Mouse (Mus musculus) G1E (cell line): Measurements from ENCODE around the gene Tmem88. TPM values are rescaled to one million over a fixed set of nuclear protein-coding genes. Genes with fewer than 3 reads are reported as not detected.

ENCODE experiments used
- ATAC-seq: 2 replicates; pipeline ENCODE4 v1.8.0; 2016; ENCODE audit warnings: mild to moderate bottlenecking; ENCODE audit not compliant: insufficient number of reproducible peaks, poor library complexity, low FRiP score, severe bottlenecking; ENCODE audit errors: extremely low read depth
- DNase-seq: peaks from one replicate; pipeline ENCODE4 v3.0.0; 2012; ENCODE audit warnings: low spot score
- H3K27me3 ChIP-seq: 2 replicates; pipeline ENCODE4 v1.6.1; 2012; ENCODE audit warnings: mild to moderate bottlenecking, low read length, inconsistent platforms; ENCODE audit not compliant: insufficient read depth
- H3K36me3 ChIP-seq: replicated peaks from 2 replicates; pipeline ENCODE3; 2012; ENCODE audit warnings: mild to moderate bottlenecking, inconsistent platforms
- H3K4me1 ChIP-seq: 2 replicates; pipeline ENCODE4 v1.6.1; 2012; ENCODE audit warnings: low read depth, low read length, inconsistent platforms, mixed read lengths; ENCODE audit not compliant: insufficient read depth
- H3K4me3 ChIP-seq: 2 replicates; pipeline ENCODE4 v1.5.1; 2012; ENCODE audit warnings: low read depth, mild to moderate bottlenecking, inconsistent platforms, low read length, moderate library complexity, mixed read lengths
- H3K9me3 ChIP-seq: replicated peaks from 2 replicates; pipeline ENCODE4 v1.6.1; 2012; ENCODE audit warnings: inconsistent platforms
- CTCF ChIP-seq: IDR thresholded peaks from 2 replicates; pipeline ENCODE4 v1.5.1; 2012; ENCODE audit warnings: low read depth, low read length, inconsistent platforms, mixed read lengths
- GATA1 ChIP-seq: IDR thresholded peaks from 2 replicates; pipeline ENCODE4 v1.6.1; 2012; ENCODE audit warnings: borderline replicate concordance, low read length, inconsistent platforms, mixed read lengths
- GATA2 ChIP-seq: IDR thresholded peaks from 2 replicates; pipeline ENCODE4 v1.6.1; 2012; ENCODE audit warnings: low read depth, low read length, inconsistent platforms, borderline replicate concordance
- POLR2AphosphoS5 ChIP-seq: IDR thresholded peaks from 2 replicates; pipeline ENCODE4 v1.6.1; 2012; ENCODE audit warnings: low read depth, low read length, inconsistent platforms; ENCODE audit not compliant: insufficient replicate concordance
- TAL1 ChIP-seq: conservative IDR thresholded peaks from 2 replicates; pipeline ENCODE4 v1.6.1; 2012; ENCODE audit warnings: low read depth, low read length, inconsistent platforms, mixed read lengths
- polyA plus RNA-seq: library from polyadenylated mRNA; stranded (reverse); fragments of >175 nt; gene quantifications from 2 replicates; pipeline ENCODE4 v1.2.3, GENCODE M21; 2012
- total RNA-seq, 2 experiments: library from RNA; stranded (forward) in 1 of 2; stranded (reverse) in 1 of 2; fragments of 200-1000 nt in 1 of 2; fragments of >200 nt in 1 of 2; fragmentation: Nextera tagmentation in 1 of 2; gene quantifications; 2 replicates each; pipeline ENCODE4 v1.2.3; 2014 to 2017

The Tmem88 gene
- total and polyA plus RNA-seq, 3 experiments, result 0.93 to 2.6 (median 2.2) TPM

GRCm38 (mm10) chr11:69388680-69389079 lies 9.4 kb downstream of the Tmem88 start:
- H3K9me3 ChIP-seq, result no peaks in the 10 kb centered on the region
- H3K36me3 ChIP-seq, result peaks cover 20% of the 10 kb centered on the region
- no peaks in the 10 kb centered on the region for H3K27me3 ChIP-seq
- DNase-seq (no peak), ATAC-seq (no peak)
- H3K4me3 ChIP-seq, result no peak overlapping the region
- peaks cover 10% of the 10 kb centered on the region; the same call in 1 of the 2 replicates for H3K4me1 ChIP-seq
- no peak for TF ChIP-seq CTCF
- TF ChIP-seq GATA2, result no peak
- TF ChIP-seq POLR2AphosphoS5, result no peak
- TF ChIP-seq TAL1, result no peak
- TF ChIP-seq GATA1, result no peak

- Histone ChIP-seq H3K27me3 (no peaks in the 10 kb centered on the region), H3K4me3 (no peak overlapping the region), H3K36me3 (peaks cover 26% of the 10 kb centered on the region), H3K4me1 (peaks cover 9% of the 10 kb centered on the region; the same call in 1 of the 2 replicates), H3K9me3 (no peaks in the 10 kb centered on the region)
- no peak for DNase-seq
- TF ChIP-seq GATA2 (no peak), POLR2AphosphoS5 (no peak), TAL1 (no peak), CTCF (no peak)
- ATAC-seq, result no peak
Measured at GRCm38 (mm10) chr11:69386758-69387157, 11.3 kb downstream of the Tmem88 start.

GRCm38 (mm10) chr11:69384979-69385378 lies 13.1 kb downstream of the Tmem88 start:
- Histone ChIP-seq H3K27me3 (no peaks in the 10 kb centered on the region), H3K9me3 (no peaks in the 10 kb centered on the region), H3K4me3 (no peak overlapping the region), H3K36me3 (peaks cover 29% of the 10 kb centered on the region), H3K4me1 (peaks cover 6% of the 10 kb centered on the region; the same call in 1 of the 2 replicates)
- TF ChIP-seq CTCF (no peak), GATA1 (no peak)
- DNase-seq (no peak), ATAC-seq (no peak)

DNA sequence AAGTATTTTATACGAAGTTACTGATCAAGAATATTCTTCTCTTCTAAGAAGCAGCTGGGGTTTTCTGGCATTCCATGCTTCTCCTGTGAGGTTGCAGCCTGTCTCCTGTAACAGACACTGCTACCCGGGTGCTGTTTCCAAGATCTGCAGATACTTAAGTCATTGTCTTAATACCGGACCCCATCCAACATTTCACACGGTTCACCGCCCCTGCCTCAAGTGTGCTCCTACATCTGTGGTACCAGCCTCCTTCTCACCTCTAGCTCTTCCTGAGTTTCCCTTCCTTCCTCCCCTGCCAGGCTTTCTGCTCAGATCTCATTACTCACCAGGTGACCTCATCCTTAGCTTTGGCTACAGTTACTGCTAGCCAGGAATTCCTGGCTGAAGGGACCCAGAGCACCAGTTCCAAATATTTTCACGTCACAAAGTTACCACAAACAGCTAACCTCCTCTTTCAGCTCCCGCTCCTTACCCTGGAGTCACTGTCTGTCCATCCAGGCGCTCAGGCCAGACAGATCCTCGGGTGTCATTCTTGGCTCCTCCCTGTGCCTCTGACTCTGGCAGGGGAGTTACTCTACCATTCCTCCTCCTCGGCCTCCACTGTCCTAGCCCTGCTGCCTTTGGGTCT lies 15.4 kb downstream of the Tmem88 start:
- no peaks in the 10 kb centered on the region for H3K27me3 ChIP-seq
- H3K9me3 ChIP-seq, result no peaks in the 10 kb centered on the region
- DNase-seq (no peak), ATAC-seq (no peak)
- H3K4me1 ChIP-seq, result peaks cover 2% of the 10 kb centered on the region; the same call in 1 of the 2 replicates
- no peak for TF ChIP-seq CTCF
- no peak for TF ChIP-seq POLR2AphosphoS5
- no peak for TF ChIP-seq GATA2
- TF ChIP-seq TAL1, result no peak
- TF ChIP-seq GATA1, result no peak
- peaks cover 28% of the 10 kb centered on the region for H3K36me3 ChIP-seq
- H3K4me3 ChIP-seq, result no peak overlapping the region

- no peak for ATAC-seq
- TF ChIP-seq GATA1, result no peak
- TF ChIP-seq CTCF, result no peak
- TF ChIP-seq TAL1, result no peak
- no peak for TF ChIP-seq GATA2
- TF ChIP-seq POLR2AphosphoS5, result no peak
- peaks cover 38% of the 10 kb centered on the region for H3K36me3 ChIP-seq
- H3K9me3 ChIP-seq, result no peaks in the 10 kb centered on the region
- no peaks in the 10 kb centered on the region for H3K27me3 ChIP-seq
- peaks cover 2% of the 10 kb centered on the region; the same call in 1 of the 2 replicates for H3K4me1 ChIP-seq
- no peak for DNase-seq
- H3K4me3 ChIP-seq, result no peak overlapping the region
Measured at GRCm38 (mm10) chr11:69381356-69381755, 16.7 kb downstream of the Tmem88 start.

GRCm38 (mm10) chr11:69379600-69379999 lies 18.4 kb downstream of the Tmem88 start:
- H3K9me3 ChIP-seq, result no peaks in the 10 kb centered on the region
- H3K4me1 ChIP-seq, result peaks cover 7% of the 10 kb centered on the region
- H3K36me3 ChIP-seq, result peaks cover 42% of the 10 kb centered on the region
- H3K4me3 ChIP-seq, result no peak overlapping the region
- ATAC-seq (no peak), DNase-seq (no peak)
- no peak for TF ChIP-seq POLR2AphosphoS5
- no peak for TF ChIP-seq CTCF
- TF ChIP-seq TAL1, result no peak
- no peak for TF ChIP-seq GATA1
- no peak for TF ChIP-seq GATA2
- no peaks in the 10 kb centered on the region for H3K27me3 ChIP-seq
